Mouse (Mus musculus): ENCODE measurements around the gene Cep290. TPM values are rescaled to one million over a fixed set of nuclear protein-coding genes. Genes with fewer than 3 reads are reported as not detected.

The Cep290 gene
- polyA plus RNA-seq, 2 experiments: 2.9 to 3.2 TPM

DNA sequence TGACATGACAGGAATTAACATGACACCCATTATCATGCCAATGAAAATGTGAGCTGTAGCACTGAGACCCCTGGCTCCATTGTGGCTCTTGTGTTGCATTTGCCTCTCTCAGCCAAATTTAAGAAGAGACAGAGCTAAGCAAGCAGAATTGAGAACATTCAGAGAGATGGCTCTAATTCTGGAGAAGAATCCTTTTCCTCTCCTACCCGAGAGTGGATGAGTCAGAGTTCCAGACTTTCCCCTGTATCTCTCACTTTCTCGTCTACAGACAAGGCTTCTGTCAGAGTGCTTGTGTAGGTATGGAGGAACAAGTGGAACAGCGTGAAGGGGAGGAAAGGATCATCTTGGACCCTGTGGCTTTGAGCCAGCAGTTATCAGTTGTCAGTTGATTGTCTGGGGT is 76.8 kb downstream of the Cep290 start:
- Histone ChIP-seq H3K9ac (replicated peaks) (no peak overlapping the region), H3K4me3 (ENCODE audit: insufficient read depth in 1 of 2, low read depth in 2 of 2, low read length in 2 of 2) (no peak overlapping the region), H3K9me3 (ENCODE audit: control insufficient read depth, low read length) (no peaks in the 10 kb centered on the region), H3K27ac (no peak overlapping the region), H3K36me3 (replicated peaks; ENCODE audit: control insufficient read depth, insufficient read depth, low read depth) (peaks cover 7% of the 10 kb centered on the region), H3K4me2 (ENCODE audit: low read depth) (no peak overlapping the region), H3K27me3 (ENCODE audit: control insufficient read depth, insufficient read depth, low read length) (no peaks in the 10 kb centered on the region), H3K4me1 (replicated peaks; ENCODE audit: control insufficient read depth in 2 of 2, insufficient read depth in 2 of 2, low read length in 1 of 2) (peaks cover 2 to 10% of the 10 kb centered on the region in 2 experiments)
- TF ChIP-seq EP300 (IDR thresholded peaks at IDR 0.05; ENCODE audit: low read depth): no peak
- TF ChIP-seq CTCF (IDR thresholded peaks at IDR 0.05; ENCODE audit: low read depth): no peak
- DNase-seq (ENCODE audit: low read depth in 3 of 3, low spot score in 3 of 3): no peak
- WGBS (ENCODE audit: insufficient replicate concordance): 69% methylated on average over 3 of the region's 3 CpGs
- no peak for ATAC-seq (ENCODE audit: insufficient read depth)

DNA sequence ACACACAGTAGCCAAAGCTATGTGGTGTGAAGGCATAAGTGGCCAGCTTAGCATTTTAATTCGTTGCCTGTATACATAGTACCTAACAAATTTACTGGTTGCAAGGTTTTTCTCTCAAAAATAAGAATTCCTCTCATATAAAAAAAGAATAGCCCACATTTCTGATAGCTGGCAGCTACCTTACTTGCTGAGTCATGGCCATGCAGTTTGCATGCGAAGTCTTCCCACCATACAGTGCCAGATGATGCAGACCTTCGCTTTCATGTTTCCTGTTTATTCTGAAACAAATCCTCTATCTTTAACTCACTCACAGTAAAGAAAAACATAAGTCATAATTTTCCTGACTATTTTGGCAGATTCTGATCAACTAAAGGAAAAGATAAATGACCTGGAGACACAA is 84.3 kb downstream of the Cep290 start:
- no peaks in the 10 kb centered on the region for H3K9me3 ChIP-seq (ENCODE audit: control insufficient read depth, low read length)
- H3K4me3 ChIP-seq (ENCODE audit: insufficient read depth in 1 of 2, low read depth in 2 of 2, low read length in 2 of 2): no peak overlapping the region
- H3K4me2 ChIP-seq (ENCODE audit: low read depth): no peak overlapping the region
- WGBS (ENCODE audit: insufficient replicate concordance): 46% methylated on average over 3 of the region's 3 CpGs
- DNase-seq (ENCODE audit: low read depth in 3 of 3, low spot score in 3 of 3) (peak in 1 of 3 experiments; percentile 25), ATAC-seq (ENCODE audit: insufficient read depth) (no peak)
- H3K27me3 ChIP-seq (ENCODE audit: control insufficient read depth, insufficient read depth, low read length): no peaks in the 10 kb centered on the region
- TF ChIP-seq CTCF (IDR thresholded peaks at IDR 0.05; ENCODE audit: low read depth) (no peak), EP300 (IDR thresholded peaks at IDR 0.05; ENCODE audit: low read depth) (no peak)
- peaks cover 19 to 24% of the 10 kb centered on the region in 2 experiments for H3K4me1 ChIP-seq (replicated peaks; ENCODE audit: control insufficient read depth in 2 of 2, insufficient read depth in 2 of 2, low read length in 1 of 2)
- H3K27ac ChIP-seq: no peak overlapping the region
- H3K9ac ChIP-seq (replicated peaks): no peak overlapping the region
- H3K36me3 ChIP-seq (replicated peaks; ENCODE audit: control insufficient read depth, insufficient read depth, low read depth): peaks cover 15% of the 10 kb centered on the region

DNA sequence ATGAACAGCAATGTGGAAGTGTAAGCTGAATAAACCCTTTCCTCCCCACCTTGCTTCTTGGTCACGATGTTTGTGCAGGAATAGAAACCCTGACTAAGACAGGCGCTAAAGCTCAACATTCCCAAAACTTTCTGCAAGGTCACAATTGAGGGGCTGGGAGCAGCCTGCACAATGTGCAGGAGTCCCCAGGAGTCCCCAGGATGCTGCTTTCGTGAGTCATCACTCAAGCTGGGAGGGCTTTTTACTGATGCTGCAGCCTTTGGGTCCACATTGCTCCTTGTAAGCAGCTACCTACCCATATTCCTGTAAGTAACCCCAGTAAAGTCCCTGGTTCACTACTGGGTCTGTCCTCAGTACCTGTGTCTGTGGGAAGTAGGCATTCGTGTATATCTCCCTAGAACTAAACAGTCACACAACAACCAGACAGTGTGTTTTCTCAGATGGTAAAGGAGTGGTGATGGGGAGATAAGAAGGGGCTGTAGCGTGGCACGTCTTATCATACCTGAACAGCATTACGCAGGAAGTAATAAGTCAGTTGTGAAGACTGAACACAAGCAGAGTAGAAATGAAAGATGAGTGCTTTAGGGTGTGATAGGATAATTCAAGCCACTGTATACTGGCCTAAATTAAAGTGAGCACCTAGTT is 87.3 kb downstream of the Cep290 start:
- ATAC-seq (ENCODE audit: insufficient read depth) (peak; percentile 95), DNase-seq (ENCODE audit: low read depth in 3 of 3, low spot score in 3 of 3) (peak; percentile 56 to 70 (median 59))
- WGBS (ENCODE audit: insufficient replicate concordance): 37% methylated on average over 7 of the region's 7 CpGs
- no peak for TF ChIP-seq CTCF (IDR thresholded peaks at IDR 0.05; ENCODE audit: low read depth)
- TF ChIP-seq EP300 (IDR thresholded peaks at IDR 0.05; ENCODE audit: low read depth): peak; percentile 93
- Histone ChIP-seq H3K27me3 (ENCODE audit: control insufficient read depth, insufficient read depth, low read length) (no peaks in the 10 kb centered on the region), H3K4me2 (ENCODE audit: low read depth) (peak overlapping the region; percentile 47), H3K27ac (peak overlapping the region; percentile 87), H3K4me1 (replicated peaks; ENCODE audit: control insufficient read depth in 2 of 2, insufficient read depth in 2 of 2, low read length in 1 of 2) (peaks cover 19 to 24% of the 10 kb centered on the region in 2 experiments), H3K9me3 (ENCODE audit: control insufficient read depth, low read length) (no peaks in the 10 kb centered on the region), H3K4me3 (ENCODE audit: insufficient read depth in 1 of 2, low read depth in 2 of 2, low read length in 2 of 2) (no peak overlapping the region), H3K9ac (replicated peaks) (peak overlapping the region; percentile 14), H3K36me3 (replicated peaks; ENCODE audit: control insufficient read depth, insufficient read depth, low read depth) (peaks cover 20% of the 10 kb centered on the region)

DNA sequence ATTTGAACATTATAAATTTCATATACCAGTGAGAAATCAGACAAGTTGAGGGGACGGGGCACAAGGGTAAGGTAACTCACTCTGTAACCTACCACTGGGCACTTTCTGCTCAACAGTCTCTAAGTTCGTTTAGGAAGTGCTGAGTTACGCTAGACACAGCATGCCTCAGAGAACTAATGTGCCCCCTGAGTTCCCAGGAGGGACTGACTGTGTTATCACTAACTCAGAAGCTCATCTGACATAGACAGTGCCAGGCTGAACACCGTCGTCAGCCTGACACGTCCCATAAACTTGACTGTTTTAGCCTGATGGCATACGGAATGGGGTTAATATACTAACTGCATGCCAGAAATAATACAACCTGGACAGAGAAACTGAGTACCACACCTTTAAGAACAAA is 87.9 kb downstream of the Cep290 start:
- Histone ChIP-seq H3K36me3 (replicated peaks; ENCODE audit: control insufficient read depth, insufficient read depth, low read depth) (peaks cover 20% of the 10 kb centered on the region), H3K4me1 (replicated peaks; ENCODE audit: control insufficient read depth in 2 of 2, insufficient read depth in 2 of 2, low read length in 1 of 2) (peaks cover 19 to 24% of the 10 kb centered on the region in 2 experiments), H3K27me3 (ENCODE audit: control insufficient read depth, insufficient read depth, low read length) (no peaks in the 10 kb centered on the region), H3K9me3 (ENCODE audit: control insufficient read depth, low read length) (no peaks in the 10 kb centered on the region), H3K4me3 (ENCODE audit: insufficient read depth in 1 of 2, low read depth in 2 of 2, low read length in 2 of 2) (no peak overlapping the region), H3K4me2 (ENCODE audit: low read depth) (peak overlapping the region; percentile 47), H3K27ac (peak overlapping the region; percentile 87), H3K9ac (replicated peaks) (no peak overlapping the region)
- TF ChIP-seq CTCF (IDR thresholded peaks at IDR 0.05; ENCODE audit: low read depth): no peak
- TF ChIP-seq EP300 (IDR thresholded peaks at IDR 0.05; ENCODE audit: low read depth): no peak
- DNase-seq (ENCODE audit: low read depth in 3 of 3, low spot score in 3 of 3) (no peak), ATAC-seq (ENCODE audit: insufficient read depth) (peak; percentile 49)
- 50% methylated on average over 7 of the region's 7 CpGs for WGBS (ENCODE audit: insufficient replicate concordance)

DNA sequence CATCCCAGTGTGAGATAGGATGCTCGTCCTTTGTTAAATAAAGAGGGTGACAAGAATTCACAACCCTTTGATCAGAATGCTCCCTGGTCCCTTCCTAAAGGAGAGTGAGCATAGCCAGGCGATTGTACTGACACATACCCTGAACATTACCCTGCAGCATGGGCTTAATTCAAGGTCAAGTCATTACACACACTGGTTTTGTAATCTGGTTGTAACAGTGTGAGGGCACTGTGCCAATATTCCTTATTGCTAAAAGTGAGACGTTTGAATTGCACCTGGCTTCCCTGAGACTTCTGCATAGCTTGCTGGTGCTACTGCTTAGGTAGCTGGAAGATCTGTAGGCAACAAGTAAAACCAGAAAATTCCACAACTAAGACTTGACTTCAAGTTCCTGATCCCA is 96.8 kb downstream of the Cep290 start:
- Histone ChIP-seq H3K9me3 (ENCODE audit: control insufficient read depth, low read length) (no peaks in the 10 kb centered on the region), H3K27ac (no peak overlapping the region), H3K4me1 (replicated peaks; ENCODE audit: control insufficient read depth in 2 of 2, insufficient read depth in 2 of 2, low read length in 1 of 2) (peaks cover 6 to 13% of the 10 kb centered on the region in 2 experiments), H3K9ac (replicated peaks) (no peak overlapping the region), H3K36me3 (replicated peaks; ENCODE audit: control insufficient read depth, insufficient read depth, low read depth) (no peaks in the 10 kb centered on the region; the same call in 1 of the 2 replicates), H3K27me3 (ENCODE audit: control insufficient read depth, insufficient read depth, low read length) (no peaks in the 10 kb centered on the region), H3K4me2 (ENCODE audit: low read depth) (no peak overlapping the region), H3K4me3 (ENCODE audit: insufficient read depth in 1 of 2, low read depth in 2 of 2, low read length in 2 of 2) (no peak overlapping the region)
- no peak for TF ChIP-seq CTCF (IDR thresholded peaks at IDR 0.05; ENCODE audit: low read depth)
- TF ChIP-seq EP300 (IDR thresholded peaks at IDR 0.05; ENCODE audit: low read depth): no peak
- no peak for DNase-seq (ENCODE audit: low read depth in 3 of 3, low spot score in 3 of 3)
- WGBS (ENCODE audit: insufficient replicate concordance): 75% methylated on average over 3 of the region's 3 CpGs
- no peak for ATAC-seq (ENCODE audit: insufficient read depth)

Data from liver, embryonic 14.5 days (tissue).